Mouse (Mus musculus): ENCODE data around the gene Tmem54.

DNA sequence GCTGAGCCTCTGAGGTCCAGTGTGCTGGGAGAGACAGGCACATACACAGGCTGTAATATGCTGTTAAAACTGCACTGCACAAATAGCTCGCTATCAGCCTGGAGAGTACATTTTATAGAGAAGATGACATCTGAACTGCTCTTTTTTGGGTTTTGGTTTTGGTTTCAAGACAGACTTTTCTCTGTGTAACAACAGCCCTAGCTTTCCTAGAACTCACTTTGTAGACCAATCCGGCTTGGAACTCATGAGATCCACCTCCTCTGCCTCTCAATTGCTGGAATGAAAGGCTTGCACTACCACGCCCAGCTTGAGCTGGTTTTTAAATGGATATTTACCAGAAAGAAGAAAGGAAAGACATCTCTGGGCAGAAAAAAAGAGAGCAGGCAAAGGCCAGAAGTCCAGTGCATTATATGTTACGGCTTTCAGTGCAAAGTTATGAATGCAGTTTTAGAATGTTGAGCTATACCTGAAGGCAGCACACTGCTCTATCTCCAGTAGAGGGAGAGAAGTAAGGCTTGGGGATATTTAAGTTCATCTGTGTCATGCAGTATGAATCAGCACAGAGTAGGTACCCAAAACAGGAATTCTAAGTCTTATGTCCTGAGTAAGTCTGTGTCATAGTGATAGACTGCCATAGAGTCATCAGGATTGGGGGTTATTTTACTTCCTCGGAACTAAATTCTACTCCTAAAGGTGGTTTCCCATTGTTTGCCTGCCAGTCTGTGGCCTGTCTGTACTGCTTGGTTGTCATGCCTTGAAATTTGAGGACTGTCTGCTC lies 37.5 kb upstream of the Tmem54 start:
- TF ChIP-seq POLR2A (IDR thresholded peaks at IDR 0.05; ENCODE audit: control insufficient read depth, extremely low read depth, insufficient read depth, low read length, poor library complexity) (no peak), CTCF (IDR thresholded peaks at IDR 0.05; ENCODE audit: borderline replicate concordance, control insufficient read depth, extremely low read depth, insufficient read depth, low read length, poor library complexity) (no peak)

Data from thymus, adult 2 months (tissue).